Mouse (Mus musculus) kidney, postnatal 10 days (tissue): ENCODE data around the gene Has1.
"Not testable (repeated sequence)": the region's sequence is repeated elsewhere in the genome, so short reads cannot be mapped to it uniquely, and the experiment has no call there.

Experiments used
- DNase-seq: peaks from one replicate; pipeline ENCODE4 v3.0.0; 2021; ENCODE audit warnings: mixed read lengths

Has1 gene

DNA sequence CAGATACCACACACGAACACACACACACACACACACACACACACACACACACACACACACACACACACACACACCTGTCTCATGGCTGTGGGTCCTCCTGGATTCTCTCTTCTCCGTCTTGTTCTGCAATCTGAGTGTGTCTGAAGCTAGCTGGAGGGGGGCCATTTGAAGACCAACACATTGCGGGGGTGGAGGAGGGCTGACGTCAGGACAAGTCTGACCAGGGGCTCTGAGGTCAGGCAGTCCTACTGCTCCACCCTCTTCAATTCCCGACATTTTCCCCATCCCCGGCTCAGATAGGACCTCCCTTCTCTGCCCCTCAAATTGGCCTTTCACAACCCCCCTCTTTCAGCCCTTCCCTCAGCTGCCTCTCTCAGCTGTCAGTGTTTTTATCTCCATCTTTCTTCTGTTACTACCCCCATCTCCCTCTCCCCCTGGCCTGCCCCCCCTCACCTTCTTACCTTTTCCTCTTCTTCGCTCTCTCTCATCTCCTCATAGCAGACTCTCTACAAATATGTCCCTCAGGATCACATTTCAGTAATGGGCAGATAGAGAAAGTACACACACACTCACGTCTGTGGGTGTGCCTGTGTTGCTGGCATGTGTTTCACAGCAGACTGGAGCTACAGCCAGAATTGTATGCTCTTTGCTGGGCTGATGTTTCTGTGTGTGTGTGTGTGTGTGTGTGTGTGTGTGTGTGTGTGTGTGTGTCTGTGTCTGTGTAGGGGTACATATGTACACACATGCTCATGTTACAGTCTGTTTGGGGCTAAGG is at the start of gene Has1:
Gene Has1 (minus strand): TSS at position 142 of the 775 bp plus-strand sequence.
- DNase-seq: no peak

DNA sequence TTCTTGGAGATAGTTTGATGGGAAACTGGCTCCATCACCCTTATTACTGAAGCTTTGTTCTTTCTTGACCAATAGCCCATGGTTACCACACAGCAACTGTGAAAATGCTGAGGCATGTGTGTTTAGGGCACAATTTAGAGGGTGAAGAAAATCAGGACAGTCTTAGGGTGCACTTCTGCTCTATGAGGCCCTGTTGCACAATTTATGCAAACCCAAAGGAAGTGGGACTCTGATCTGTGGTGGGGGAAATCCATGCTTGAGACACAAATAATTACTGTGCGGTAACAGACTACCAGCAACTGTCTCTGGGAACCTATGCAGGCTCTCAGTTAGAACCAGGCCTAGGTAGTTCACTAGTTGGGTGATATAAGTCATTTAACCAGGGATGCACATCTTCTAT is 45.8 kb upstream of the Has1 start:
- no peak for DNase-seq

DNA sequence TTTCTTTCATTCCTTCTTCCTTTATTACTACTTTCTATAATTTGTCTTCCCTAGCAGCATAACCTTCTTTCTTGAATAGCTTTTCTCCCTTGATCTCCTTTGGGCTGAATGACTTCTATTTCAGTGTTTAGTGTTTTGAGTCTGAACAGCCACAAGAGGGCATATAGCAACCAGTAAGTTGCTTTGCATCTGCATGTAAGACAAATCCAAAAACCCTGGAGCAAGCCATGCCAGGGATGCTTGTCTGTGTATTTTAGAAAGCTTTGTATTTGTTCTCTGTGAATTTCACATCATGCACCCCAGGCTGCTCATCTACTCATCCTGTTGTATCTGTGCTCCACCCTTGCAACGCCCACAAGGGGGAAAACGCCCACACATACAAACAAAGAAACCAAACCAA is 44.3 kb upstream of the Has1 start:
- no peak for DNase-seq

DNA sequence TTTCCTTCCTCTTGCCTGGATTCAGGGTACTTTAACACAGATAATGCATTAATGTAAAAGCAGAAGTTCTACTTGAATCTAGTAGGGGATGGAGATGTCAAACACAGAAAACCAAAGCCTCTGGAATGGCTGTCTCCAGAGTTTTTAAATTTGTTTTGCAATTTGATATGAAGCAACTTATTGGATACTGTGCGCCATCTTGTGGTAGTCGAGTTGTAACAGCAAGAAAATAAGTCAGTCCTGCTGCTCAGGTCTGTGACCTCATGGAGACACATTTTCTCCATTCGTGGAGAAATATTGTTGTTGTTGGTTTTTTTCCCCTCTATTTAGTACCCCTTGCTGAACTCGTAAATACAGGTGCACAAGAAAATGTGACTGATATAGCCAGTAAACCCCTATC is 41.0 kb upstream of the Has1 start:
- peak; percentile 48 for DNase-seq

- no peak for DNase-seq
Observed at GRCm38 (mm10) chr17:17889732-17890425, 34.9 kb upstream of the Has1 start.

DNA sequence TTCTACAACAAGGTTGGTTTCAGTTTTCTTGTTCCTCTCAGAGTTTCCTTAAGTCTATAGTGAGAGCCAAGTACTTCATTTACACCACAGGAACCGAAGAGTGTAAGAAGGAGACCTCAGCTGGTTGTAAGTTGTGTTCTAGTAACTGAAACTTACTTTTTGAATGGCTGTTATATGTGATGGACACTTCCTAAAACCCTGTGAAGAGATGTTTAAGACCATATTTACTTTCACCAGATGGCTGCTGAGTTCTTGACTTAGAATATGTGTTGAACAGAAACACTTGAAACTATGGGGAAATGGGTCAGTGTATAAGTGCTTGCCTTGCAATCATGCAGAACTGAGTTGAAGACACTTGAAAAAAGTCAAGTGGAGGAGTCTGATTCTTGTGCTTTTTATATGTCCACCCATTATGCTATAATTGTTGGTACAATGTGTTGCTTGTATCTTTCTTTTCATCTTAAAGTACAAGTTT is 32.8 kb upstream of the Has1 start, which contains the start of the genes Fpr2 and Fpr3:
Gene Fpr2 (plus strand): TSS at position 51 of the 475 bp plus-strand sequence.
Gene Fpr3 (plus strand): TSS at position 79 of the 475 bp plus-strand sequence.
- no peak for DNase-seq

DNA sequence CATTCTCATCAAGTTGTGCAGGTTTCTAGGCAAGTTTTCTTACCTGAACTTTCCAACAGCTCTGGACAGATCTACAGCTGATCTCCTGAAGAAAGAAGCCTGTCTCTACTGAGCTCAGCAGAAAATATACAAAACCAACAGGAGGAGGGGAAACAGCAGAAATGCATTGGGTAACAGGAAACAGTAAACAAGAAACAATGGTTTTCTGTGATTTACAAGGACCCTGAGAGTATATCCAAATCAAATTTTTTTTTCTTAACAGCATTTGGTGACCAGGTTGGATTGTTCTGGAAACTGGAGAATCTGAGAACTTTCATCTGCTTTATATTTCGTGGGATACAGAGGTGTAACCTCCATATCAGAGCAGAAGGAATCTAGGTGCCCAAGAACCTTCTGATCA is 28.8 kb upstream of the Has1 start, which contains the start of gene Fpr1:
Gene Fpr1 (minus strand): TSS at position 101 of the 400 bp plus-strand sequence.
- no peak for DNase-seq

GRCm38 (mm10) chr17:17882672-17883071 is 27.7 kb upstream of the Has1 start:
- DNase-seq: no peak

DNA sequence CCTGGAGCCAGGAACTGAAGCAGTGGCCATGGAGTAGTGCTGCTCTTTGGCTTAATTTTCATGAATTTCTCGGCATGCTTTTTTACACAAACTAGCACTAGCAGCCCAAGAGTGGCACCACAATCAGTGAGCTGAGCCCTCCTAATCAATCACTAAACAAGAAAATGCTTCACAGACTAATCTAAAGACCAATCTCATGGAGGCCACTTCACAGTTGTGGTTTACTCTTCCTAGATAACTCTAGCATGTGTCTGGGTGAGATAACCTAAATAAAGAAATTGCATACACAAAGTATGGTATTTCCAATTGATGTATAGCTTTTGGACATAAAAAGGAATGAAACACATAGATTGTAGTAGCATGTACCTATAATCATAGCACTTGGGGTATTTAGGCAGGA is 24.3 kb upstream of the Has1 start:
- DNase-seq: no peak

DNA sequence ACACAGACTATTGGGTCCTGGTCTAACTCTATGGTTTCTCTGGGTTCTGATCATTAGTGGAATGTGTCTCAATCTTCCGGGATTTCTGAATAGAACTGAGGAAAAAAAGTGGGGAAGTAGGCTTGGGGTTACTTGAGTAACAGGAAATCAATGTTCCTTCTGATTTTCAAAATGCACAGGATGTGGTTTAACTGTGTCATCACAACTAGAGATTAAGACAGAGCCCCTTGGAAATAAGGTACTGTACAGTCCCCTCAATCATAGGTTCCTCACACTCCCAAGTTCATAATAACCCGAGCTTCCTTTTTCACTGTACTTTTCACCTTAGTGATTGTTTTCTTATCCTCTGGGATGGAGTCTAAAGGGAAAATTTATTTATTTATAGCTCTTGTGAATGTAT is 16.7 kb upstream of the Has1 start:
- DNase-seq: no peak

DNA sequence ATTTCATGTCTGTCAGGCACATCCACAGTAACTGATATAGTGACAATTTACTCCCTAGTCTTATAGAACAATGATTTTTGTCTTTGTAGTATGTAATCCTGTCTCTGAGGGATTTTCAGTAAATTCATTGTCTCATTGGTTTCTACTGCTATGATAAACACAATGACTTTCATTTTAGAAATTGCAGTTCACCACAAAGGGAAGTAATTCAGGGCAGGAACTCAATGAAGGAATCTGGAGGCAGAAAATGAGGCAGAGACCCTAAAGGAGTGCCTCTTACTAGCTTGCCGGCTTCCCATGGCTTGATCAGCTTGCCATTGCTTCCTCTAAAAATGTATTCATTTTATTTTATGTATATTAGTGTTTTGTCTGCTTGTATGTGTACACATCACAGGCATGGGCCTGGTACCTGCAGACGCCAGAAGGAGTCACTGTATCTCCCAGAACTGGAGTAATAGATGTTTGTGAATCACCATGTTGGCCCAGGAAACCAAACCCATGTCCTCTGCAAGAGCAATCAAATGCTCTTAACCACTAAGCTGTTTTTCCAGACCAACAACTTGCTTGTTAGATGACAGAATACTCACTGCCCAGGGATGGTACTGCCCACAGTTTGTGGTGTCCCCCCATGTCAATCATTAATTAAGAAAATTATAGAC is 16.0 kb upstream of the Has1 start:
- no peak for DNase-seq

GRCm38 (mm10) chr17:17866801-17867469 is 11.9 kb upstream of the Has1 start:
- DNase-seq: no peak

GRCm38 (mm10) chr17:17865168-17865567 is 10.2 kb upstream of the Has1 start:
- no peak for DNase-seq

DNA sequence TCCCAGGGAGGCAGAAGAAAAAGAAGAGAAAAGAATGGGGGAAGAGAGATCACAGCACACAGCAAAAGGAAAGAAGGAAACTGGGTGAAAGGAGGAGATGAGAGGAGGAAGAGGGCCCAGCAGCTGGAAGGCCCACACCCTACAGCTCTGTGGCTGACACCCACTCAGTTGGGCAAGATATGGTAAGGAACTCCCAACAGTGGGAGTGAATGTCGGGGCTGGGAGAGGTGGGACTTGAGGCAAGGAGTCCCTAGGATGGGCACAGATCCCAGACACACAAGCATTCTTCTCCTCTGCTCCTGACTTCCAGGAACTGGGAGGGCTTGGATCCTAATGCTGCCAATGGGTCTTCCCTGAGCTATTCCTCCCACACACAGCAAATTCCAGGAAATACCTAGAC is 7.4 kb upstream of the Has1 start:
- no peak for DNase-seq

- no peak for DNase-seq
Observed at GRCm38 (mm10) chr17:17860110-17860509, 5.1 kb upstream of the Has1 start.

DNA sequence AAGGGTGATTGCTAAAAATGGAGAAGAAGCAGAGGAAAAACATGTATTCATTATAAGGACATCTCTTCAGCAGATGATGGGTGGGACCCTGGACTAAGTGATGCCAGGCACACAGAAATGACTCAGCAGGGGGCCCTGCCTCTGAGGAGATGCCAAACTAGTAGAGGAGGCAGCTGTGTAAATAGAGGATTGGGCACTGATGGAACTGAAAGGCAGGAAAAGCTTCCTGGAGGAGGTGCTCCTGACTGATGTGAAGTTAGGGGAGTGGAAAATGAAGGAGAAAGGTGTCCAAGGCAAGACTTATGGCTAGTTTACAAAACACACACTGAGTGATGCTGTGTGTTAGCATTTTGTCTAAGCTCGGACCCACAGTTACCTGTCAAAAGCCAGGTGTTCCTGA is 2.4 kb upstream of the Has1 start:
- DNase-seq: no peak

DNA sequence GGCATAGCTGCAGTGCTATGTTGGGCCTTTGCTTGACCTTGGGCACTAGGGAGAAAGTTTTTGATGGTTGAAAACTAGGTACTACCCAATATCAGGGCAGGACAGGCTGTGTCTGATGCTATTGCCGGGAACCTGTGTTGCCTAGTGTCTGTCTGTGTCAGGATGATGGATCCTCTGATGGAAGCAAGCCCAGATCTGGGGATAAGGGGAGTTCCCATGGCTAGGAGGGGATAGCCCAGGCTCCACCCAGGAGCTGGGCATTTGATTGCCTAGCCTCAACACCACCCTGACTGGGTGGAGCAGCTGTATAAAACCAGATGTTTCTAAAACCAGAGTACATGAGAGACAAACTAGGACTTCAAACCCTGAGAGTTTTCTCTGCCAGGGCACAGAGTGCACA is 1.6 kb upstream of the Has1 start:
- no peak for DNase-seq

DNA sequence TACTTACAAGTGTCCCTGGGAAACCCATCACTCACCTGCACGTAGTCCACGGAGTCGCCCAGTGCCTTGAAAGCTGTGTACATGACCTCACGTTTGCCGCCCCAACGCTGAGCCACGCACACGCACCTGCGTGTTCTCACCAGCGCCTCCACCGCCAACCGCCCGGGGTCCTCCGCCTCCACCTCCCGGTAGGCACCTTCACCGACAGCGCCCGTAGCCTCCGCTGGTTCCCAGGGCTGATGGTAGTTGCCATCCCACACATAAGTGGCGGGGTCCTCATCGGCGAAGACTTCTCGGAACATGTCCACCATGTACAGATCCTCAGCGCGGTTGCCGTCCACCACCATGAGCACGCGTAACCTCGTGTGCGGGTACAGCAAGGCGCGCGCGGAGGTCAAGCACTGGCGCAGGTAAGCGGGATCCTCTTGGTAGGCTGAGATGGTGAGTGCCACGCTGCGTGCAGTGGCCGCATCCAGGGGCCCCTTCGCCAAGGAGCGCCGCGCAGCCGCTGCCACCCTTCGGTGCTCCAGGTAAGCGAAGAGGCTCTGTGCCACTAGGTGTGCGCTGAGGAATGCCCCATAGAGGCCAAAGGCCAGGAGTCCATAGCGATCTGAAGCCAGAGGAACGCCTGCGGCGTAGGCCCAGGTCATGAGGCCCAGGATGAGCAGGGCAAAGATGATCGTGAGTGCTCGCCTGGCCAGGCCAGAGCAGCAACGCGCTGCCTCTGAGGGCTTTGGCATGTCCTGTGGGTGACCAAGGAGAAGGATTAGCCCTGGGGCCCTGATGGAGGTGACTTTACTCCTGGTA is 4.9 kb downstream of the Has1 start:
- DNase-seq: no peak

GRCm38 (mm10) chr17:17848988-17849387 is 6.0 kb downstream of the Has1 start:
- no peak for DNase-seq

- DNase-seq: peak; percentile 30
Observed at GRCm38 (mm10) chr17:17845187-17846027, 9.6 kb downstream of the Has1 start.

- DNase-seq: not testable (repeated sequence)
Observed at GRCm38 (mm10) chr17:17844606-17845005, 10.4 kb downstream of the Has1 start.
